Mouse (Mus musculus) olfactory bulb, adult 2 months (tissue): ENCODE measurements around the gene Olfr552. TPM values are rescaled to one million over a fixed set of nuclear protein-coding genes. Genes with fewer than 3 reads are reported as not detected.
"Not testable (repeated sequence)": the region's sequence is repeated elsewhere in the genome, so short reads cannot be mapped to it uniquely, and the experiment has no call there.

Experiments
- H3K27ac ChIP-seq: fragments of 200-500 bp; 2 replicates; pipeline ENCODE4 v1.5.1; 2012; ENCODE audit warnings: low read depth, low read length; ENCODE audit not compliant: insufficient read depth
- H3K4me1 ChIP-seq: fragments of 200-500 bp; 2 replicates; pipeline ENCODE4 v1.6.1; 2012; ENCODE audit warnings: low read length; ENCODE audit not compliant: control insufficient read depth, insufficient read depth
- H3K4me3 ChIP-seq: fragments of 200-500 bp; 2 replicates; pipeline ENCODE4 v1.5.1; 2012; ENCODE audit warnings: mild to moderate bottlenecking, low read depth, low read length, moderate library complexity; ENCODE audit not compliant: insufficient read depth
- CTCF ChIP-seq: fragments of 200-500 bp; IDR thresholded peaks from 2 replicates; pipeline ENCODE4 v1.5.1; 2012; ENCODE audit warnings: low read depth, mild to moderate bottlenecking, low read length, moderate library complexity; ENCODE audit not compliant: insufficient read depth
- POLR2A ChIP-seq: fragments of 200-500 bp; IDR thresholded peaks from 2 replicates; pipeline ENCODE4 v1.6.1; 2012; ENCODE audit warnings: mild to moderate bottlenecking, low read depth, low read length, moderate library complexity; ENCODE audit not compliant: insufficient read depth
- WGBS: fragments of 180-500 bp; shearing (Covaris S2); methylation state at CpG from one replicate; pipeline ENCODE4 v1.1.7; 2018; 5-methylcytosine and 5-hydroxymethylcytosine counted together
- polyA plus RNA-seq: library from polyadenylated mRNA; stranded (reverse); fragments of >200 nt; gene quantifications from 2 replicates; pipeline ENCODE4 v1.2.4, GENCODE M21; 2012; ENCODE audit warnings: low replicate concordance; ENCODE audit not compliant: missing spikeins, insufficient read depth, insufficient read length

Gene Olfr552
- polyA plus RNA-seq, 1 experiment: not detected

DNA sequence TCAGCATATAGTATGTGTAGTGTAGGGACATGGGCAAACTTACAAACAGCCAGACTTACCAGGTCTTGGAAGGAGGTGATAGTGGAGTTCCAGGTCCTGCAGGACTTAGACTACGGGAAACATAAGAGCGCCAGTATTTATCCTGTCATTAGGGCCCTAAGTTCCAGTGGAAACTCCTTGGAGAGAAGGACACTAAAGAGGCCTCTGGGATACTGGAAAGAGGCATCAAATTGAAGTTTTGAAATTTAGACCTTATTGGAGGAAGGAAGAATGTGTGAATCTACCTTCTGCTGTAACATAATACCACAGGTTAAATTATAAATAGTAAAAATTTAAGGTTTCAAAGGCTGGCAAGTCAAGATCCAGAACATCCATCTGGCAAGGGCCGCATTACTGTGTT lies 5.8 kb upstream of the Olfr552 start, which contains the start of gene Olfr551:
TSS of gene Olfr551 (minus strand) at position 101 of the 400 bp plus-strand sequence.
- no peak within 1 kb of the TSS for H3K27ac ChIP-seq
- WGBS: 92% methylated on average over 3 of the region's 3 CpGs
- TF ChIP-seq POLR2A (no peak), CTCF (no peak)

DNA sequence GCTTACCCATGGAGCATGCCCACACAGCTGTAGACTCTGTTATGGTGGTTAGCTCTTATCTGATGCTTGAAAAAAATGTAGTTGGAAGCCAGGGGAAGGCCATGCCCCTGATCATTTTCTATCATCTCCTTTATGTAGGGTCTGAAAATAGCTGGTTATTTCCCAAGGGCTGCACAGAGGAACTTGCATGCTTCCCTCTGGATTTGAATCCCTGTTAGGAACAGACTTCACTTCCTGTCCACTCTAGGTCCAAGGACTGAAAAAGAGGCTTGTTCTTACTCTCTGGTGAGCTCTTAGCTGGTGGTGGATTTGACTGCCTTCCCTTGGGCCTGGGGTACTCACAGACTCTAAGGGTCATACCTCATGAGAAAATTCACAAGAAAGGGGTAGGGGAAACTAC lies 20.5 kb downstream of the Olfr552 start, which contains the start of gene Olfr553:
TSS of gene Olfr553 (minus strand) at position 101 of the 400 bp plus-strand sequence.
- Histone ChIP-seq H3K4me3 (no peak within 1 kb of the TSS), H3K27ac (no peak within 1 kb of the TSS)
- no peak for TF ChIP-seq POLR2A
- TF ChIP-seq CTCF: no peak

More for the DNA sequence above, 5.8 kb upstream of the Olfr552 start, which contains the start of gene Olfr551:
- Histone ChIP-seq H3K4me3 (no peak within 1 kb of the TSS), H3K4me1 (no peaks in the 10 kb centered on the region)

DNA sequence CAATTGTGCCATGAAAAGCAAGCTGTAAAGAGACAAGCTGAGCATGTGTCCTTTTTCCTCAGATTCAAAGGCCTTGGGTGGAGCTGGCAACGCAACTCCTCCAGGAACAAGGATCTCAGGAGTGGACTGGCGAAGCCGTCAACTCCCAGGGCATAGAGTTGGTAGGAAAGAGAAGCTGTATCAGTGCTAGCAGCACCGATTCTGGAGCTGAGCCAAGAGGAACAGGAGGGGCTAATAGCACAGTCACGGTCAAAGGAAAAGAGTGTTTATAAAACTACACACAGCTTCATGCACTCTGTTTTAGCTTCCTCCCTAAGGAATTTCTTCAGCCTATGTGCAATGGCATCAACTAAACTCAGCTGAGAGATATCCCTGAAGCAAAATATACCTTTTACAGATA lies 22.0 kb downstream of the Olfr552 start:
- TF ChIP-seq POLR2A (no peak), CTCF (no peak)
- Histone ChIP-seq H3K4me1 (no peaks in the 10 kb centered on the region), H3K27ac (no peak overlapping the region), H3K4me3 (no peak overlapping the region)
- WGBS: 45% methylated on average over 5 of the region's 5 CpGs

More for the DNA sequence above, 20.5 kb downstream of the Olfr552 start, which contains the start of gene Olfr553:
- H3K4me1 ChIP-seq: no peaks in the 10 kb centered on the region

DNA sequence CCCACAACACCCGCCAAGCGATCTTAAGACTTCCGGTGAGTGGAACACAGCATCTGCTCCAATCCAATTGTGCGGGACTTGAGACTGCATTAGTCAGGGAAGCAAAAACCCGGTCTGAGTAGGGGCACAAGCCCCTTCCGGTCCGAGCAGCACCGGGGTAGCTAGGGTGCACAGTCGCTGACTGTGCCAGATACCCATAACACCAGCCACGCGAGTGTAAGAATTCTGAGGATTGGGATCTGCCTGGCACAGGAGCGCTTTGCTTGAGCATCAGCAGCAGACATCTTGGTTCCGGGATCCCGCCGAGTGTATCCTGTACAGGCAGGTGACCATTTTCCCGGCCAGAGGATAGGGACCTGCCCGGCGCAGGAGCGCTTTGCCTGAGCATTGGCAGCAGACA lies 22.8 kb downstream of the Olfr552 start:
- H3K27ac ChIP-seq, H3K4me1 ChIP-seq, H3K4me3 ChIP-seq: not testable (repeated sequence)
- 89% methylated on average over 19 of the region's 19 CpGs for WGBS

DNA sequence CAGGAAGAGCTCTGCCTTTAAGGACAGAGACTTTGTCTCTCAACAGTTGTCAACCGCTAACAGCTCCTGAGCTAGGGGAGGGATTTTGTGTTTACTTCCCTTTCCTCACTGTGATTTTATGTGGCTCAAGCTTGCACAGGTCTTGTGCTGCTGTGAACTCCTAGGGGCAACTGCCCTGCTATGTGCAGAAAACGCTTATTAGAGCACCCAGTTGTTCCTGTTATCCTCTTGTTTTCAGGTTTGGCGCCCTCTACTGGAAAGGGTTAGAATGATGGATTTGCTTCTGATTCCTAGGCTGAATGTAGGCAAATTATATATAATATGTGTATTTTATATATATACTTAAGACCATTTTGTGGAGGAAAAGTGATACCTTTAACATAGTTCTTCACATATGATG lies 39.1 kb downstream of the Olfr552 start:
- Histone ChIP-seq H3K4me1 (no peaks in the 10 kb centered on the region), H3K27ac (no peak overlapping the region), H3K4me3 (no peak overlapping the region)
- TF ChIP-seq CTCF (no peak), POLR2A (no peak)
- 33% methylated on average over 3 of the region's 3 CpGs for WGBS

DNA sequence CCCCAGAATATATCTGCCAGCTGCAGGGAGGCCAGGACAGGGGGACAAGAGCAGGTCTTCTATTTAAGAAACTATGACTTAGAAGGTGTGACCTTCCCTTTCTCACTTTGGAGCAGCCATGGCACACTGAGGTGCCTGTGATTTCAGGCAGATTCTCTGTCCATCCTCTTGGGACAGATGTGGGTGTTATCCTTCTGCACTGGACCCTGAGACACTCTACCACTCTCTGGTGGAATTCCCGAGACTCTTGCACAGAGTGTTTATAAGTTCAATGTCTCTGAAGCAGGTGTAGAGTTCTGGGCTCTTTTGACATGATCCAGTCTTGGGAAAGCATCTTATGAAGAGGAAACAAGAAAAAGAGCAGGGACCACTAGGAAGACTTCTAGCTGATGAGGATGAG lies 40.6 kb downstream of the Olfr552 start, which contains the start of gene Olfr554:
TSS of gene Olfr554 (plus strand) at position 301 of the 400 bp plus-strand sequence.
- H3K4me1 ChIP-seq: no peaks in the 10 kb centered on the region
- WGBS: 82% methylated on average over 1 of the region's 1 CpGs
- TF ChIP-seq CTCF: no peak
- TF ChIP-seq POLR2A: no peak
- no peak within 1 kb of the TSS for H3K4me3 ChIP-seq
- H3K27ac ChIP-seq: no peak within 1 kb of the TSS

DNA sequence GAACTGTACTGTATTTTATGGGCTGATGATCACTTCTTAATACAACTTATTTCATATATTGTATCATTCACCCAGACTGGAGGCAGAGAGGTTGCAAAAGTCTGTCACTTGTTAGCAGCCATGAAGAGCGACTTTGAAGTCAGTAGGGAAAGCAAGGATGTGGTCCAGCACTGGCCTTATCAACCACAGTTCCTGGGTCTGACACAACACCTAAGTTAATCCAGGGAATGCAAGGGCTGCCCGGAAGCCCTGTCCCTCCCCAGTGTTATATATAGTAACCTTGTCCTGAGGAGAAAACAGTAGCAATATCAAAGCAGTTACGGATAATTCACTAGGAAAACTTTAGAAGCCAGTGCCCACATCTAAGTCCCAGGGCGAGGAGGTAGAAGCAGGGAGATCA lies 47.4 kb downstream of the Olfr552 start:
- H3K4me3 ChIP-seq, H3K4me1 ChIP-seq, H3K27ac ChIP-seq: not testable (repeated sequence)
- 84% methylated on average over 4 of the region's 4 CpGs for WGBS

Other genes with a start within 250 kb of the Olfr552 start
- gene Rrm1, start 156.1 kb upstream of the Olfr552 start, polyA plus RNA-seq: not detected in 2 replicates
- not detected in 2 replicates for gene Olfr543, start 116.1 kb upstream of the Olfr552 start, polyA plus RNA-seq
- not detected in 2 replicates for gene Olfr544, start 109.5 kb upstream of the Olfr552 start, polyA plus RNA-seq
- gene Olfr545, start 98.2 kb upstream of the Olfr552 start, polyA plus RNA-seq: not detected in 2 replicates
- gene Olfr547, start 63.0 kb upstream of the Olfr552 start, polyA plus RNA-seq: not detected in 2 replicates
- gene Olfr548-ps1, start 56.9 kb upstream of the Olfr552 start, polyA plus RNA-seq: not detected in 2 replicates
- gene Olfr549, start 47.9 kb upstream of the Olfr552 start, polyA plus RNA-seq: not detected in 2 replicates
- gene Trim21, start 32.3 kb upstream of the Olfr552 start, polyA plus RNA-seq: not detected in 2 replicates
- not detected in 2 replicates for gene Olfr550, start 26.3 kb upstream of the Olfr552 start, polyA plus RNA-seq
- not detected in 2 replicates for gene Olfr551, start 5.9 kb upstream of the Olfr552 start, polyA plus RNA-seq
- gene Olfr553, start 20.4 kb downstream of the Olfr552 start, polyA plus RNA-seq: not detected in 2 replicates
- gene Olfr554, start 40.7 kb downstream of the Olfr552 start, polyA plus RNA-seq: not detected in 2 replicates
- not detected in 2 replicates for gene Olfr555, start 61.1 kb downstream of the Olfr552 start, polyA plus RNA-seq
- not detected in 2 replicates for gene Olfr556, start 67.1 kb downstream of the Olfr552 start, polyA plus RNA-seq
- gene Trim68, start 89.6 kb downstream of the Olfr552 start, polyA plus RNA-seq: not detected in 2 replicates
- not detected in 2 replicates for gene Olfr557, start 98.1 kb downstream of the Olfr552 start, polyA plus RNA-seq
- gene Olfr558, start 104.4 kb downstream of the Olfr552 start, polyA plus RNA-seq: not detected in 2 replicates
- gene Olfr33, start 121.3 kb downstream of the Olfr552 start, polyA plus RNA-seq: not detected in 2 replicates
- gene Olfr559, start 129.7 kb downstream of the Olfr552 start, polyA plus RNA-seq: not detected in 2 replicates
- not detected in 2 replicates for gene Olfr560, start 161.6 kb downstream of the Olfr552 start, polyA plus RNA-seq
- gene Olfr78, start 161.7 kb downstream of the Olfr552 start, polyA plus RNA-seq: not detected in 2 replicates
- not detected in 2 replicates for gene Olfr561, start 173.5 kb downstream of the Olfr552 start, polyA plus RNA-seq
- not detected in 2 replicates for gene Olfr564, start 205.7 kb downstream of the Olfr552 start, polyA plus RNA-seq